Mouse (Mus musculus) G1E-ER4 (cell line): ENCODE measurements around the gene Lgals1. TPM values are rescaled to one million over a fixed set of nuclear protein-coding genes. Genes with fewer than 3 reads are reported as not detected.

Source experiments
- GATA1 ChIP-seq: IDR thresholded peaks from one replicate; pipeline ENCODE4 v1.8.0; 2012; ENCODE audit warnings: low read length, inconsistent platforms
- polyA plus RNA-seq: library from polyadenylated mRNA; stranded (reverse); fragments of >175 nt; gene quantifications from 2 replicates; pipeline ENCODE4 v1.2.3, GENCODE M21; 2012

Lgals1 gene
- polyA plus RNA-seq, result 423 and 1,303 TPM in 2 replicates

DNA sequence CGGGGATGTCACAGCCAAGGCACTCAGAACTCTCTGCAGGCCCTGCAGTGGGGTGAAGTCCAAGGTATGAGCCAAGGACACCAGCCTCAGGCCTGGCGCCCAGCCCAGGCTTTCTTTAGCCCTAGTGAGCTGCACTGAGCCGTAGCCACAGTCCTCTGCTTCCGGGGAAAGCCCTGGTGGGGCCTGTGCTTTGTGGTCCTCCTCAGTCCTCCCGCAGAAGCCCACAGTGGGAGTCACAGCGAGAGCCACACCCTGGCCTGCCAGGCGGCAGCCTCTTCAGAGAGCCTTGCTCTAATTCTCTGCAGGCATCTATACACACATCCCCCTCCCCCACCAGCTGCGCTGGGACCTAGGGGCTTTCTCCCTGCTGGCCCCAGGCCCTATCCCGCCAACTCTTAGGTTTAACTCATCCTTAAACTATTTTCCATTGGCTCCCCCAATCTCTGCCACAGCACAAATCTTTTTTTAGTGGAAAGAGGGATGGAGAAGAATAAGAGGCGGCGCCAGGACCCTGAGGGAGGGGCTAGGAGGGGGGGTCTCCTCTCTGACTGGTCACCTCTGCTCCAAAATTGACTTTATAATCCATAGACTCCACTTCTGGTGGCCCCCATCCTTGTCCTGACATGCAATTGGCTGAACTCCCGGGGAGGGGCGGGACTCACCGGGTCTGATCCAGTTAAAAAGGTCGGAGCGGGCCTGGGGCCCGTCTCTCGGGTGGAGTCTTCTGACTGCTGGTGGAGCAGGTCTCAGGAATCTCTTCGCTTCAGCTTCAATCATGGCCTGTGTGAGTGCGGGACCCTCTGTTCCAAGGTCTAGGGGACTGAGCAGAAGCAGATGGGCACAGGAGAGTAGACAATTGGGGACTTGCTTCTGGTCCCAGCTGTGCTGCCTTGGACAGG lies at the start of gene Lgals1:
Gene Lgals1 (plus strand): TSS at position 705 of the 899 bp plus-strand sequence.
- no peak for TF ChIP-seq GATA1

DNA sequence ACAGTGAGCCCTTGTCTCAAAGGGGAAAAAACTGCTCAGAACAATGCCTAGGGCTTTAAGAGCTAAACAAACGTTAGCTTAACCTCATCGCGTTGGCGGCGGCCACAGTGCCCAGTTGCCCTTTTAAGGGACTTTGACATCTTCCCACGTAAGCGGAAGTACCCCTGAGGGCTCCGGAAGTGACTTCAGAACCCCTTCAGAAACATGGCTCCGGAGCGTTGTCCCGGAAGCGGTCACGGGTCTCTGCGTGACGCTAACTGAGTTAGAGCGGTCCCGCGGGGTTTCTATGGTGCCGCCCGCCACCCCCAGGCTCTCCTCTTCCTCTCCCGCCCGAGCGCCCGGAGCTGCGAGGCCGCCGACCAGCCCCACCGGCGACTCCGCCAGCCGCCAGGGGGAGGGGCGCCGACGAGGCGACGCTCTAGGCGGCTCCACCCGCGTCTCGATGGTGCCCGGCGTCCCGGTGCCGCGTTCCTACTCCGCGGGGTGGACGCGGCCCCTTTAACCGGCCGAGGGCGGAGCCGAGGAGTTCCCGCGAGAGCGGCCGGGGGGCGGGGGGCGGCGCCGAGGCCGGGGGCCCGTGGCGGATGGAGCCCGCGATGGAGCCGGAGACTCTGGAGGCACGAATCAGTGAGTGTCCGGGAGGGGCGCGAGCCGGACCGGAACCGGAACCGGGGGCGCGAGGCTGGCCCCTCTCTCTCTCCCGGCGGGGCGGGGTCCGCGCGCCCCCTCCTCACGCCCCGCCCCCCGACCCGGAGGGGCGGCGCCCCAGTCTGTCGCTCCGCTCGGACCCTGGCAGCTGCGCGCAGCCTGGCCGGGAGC lies 49.3 kb upstream of the Lgals1 start, which contains the start of gene Gga1:
Gene Gga1 (plus strand): TSS at position 200 of the 819 bp plus-strand sequence.
- TF ChIP-seq GATA1, result no peak

DNA sequence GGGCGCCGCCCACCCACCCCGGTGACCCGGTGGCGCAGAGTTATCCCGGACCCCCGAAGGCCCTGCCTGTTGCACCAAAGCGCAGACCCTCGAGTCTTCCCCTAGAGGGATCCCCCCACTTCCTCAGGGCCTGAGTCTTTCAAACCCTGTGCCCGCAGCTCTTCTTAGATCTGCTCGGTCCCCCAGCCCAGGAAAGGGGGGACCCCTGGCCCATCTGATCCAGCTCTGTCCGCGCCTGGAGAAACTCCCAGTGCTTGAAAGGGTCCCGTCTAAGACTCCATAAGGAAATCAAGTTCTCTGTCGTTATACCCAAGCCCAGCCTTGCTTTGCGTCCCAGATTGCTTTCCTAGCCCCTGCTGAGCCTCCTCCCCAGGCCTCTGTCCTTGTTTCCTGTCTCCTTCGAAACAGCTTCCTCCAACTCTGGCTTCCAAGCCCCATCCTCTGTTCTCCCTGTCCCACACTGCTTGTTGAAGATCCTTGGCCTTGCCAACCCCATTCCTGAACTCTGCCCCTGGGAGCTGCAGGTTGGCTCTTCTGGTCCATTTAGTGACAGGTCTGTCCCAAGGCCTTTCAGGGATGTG lies 48.6 kb upstream of the Lgals1 start:
- no peak for TF ChIP-seq GATA1

DNA sequence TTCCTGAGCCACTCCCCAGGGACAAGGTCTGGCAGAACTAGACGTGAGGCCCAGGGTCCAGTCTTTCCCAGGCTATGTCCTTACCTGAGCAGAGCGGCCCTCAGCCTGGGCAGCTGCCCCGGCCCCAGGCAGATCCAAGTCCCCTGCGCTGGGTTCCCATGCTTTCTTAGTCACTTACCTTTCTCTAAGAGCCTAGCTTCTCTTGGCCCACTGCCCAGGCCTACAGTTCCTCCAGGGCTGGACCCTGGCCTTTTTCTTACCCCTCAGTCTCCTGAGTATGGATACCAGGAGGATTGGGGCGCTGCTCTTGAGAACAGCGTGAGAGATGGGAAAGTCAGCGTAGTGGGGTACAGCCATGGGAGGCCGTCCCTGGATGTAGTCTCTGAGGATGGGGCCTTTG lies 46.1 kb upstream of the Lgals1 start:
- TF ChIP-seq GATA1, result no peak

DNA sequence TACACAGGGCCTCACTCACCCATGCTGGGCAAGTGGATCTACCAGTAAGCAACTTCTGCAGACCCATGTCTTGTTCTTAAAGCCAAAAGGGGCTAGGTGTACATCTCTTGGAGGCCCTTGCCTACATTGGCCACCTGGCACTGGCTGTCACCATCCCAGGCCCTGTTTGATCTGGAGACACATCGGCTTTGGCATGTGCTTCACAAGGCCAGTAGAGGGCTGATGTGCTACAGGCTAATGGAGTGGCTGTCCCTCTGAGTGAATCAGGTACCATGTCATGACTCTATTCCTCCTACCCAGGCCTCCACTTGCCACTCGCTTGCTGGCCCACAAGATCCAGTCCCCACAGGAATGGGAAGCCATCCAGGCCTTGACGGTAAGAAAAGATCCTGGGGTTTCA lies 44.7 kb upstream of the Lgals1 start:
- no peak for TF ChIP-seq GATA1

DNA sequence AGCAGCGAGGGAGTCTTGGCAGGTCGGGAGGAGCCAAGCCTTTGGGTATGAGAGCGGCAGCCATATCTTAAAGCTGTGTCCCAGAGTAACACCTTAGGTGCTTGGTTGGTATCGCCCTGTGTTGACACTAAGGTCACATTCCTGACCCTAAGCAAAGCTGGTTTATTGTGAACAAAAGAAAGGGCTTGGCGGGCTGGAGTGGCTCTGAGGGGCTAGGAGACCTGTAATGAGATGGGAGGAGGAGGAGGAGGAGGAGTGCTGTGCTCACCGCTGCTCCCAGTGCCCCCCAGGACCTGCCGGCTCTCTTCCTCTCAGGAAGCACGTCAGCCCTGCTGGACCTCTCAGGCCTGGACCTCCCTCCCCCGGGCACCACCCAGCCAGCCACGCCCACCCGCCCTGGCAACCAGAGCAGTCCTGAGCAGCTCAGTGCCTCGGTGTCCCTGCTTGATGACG lies 37.1 kb upstream of the Lgals1 start:
- no peak for TF ChIP-seq GATA1

DNA sequence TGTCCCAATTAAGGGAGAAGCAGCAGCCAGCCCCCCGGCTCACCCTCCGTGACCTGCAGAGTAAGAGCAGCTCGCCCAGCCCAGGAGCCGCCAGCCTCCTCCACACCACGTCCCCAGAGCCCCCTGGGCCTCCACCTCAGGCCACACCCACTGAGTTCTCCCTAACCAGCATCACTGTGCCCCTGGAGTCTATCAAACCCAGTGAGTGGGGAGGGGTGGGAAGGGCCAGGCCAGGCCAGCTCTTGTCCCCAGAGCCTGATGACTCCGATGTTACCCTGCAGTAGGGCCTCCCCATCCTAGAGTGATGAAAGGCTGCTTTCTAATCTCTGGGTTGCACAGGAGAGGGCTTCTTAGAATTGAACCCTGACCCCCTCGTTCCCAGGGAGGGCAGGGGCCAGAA lies 34.1 kb upstream of the Lgals1 start:
- no peak for TF ChIP-seq GATA1

DNA sequence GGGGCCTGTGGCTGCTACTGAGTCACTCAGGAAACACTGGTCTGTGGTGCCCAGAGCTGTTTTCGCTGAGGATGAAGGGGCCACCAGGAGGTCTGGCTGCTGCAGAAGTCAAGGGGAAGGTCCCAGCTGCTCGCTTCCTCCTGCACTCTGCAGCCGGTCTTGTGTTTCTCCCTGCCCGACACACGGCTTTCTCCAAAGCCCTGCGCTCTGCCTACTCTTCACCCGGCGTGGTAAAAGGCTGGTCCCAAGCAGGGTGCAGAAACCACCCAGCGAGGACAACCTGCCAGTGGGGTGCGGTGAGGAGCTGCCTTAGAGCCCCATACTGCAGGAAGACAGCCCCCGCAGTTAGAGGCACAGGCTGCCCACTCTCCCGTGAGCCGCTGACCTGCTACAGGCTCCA lies 31.8 kb upstream of the Lgals1 start:
- TF ChIP-seq GATA1, result no peak

DNA sequence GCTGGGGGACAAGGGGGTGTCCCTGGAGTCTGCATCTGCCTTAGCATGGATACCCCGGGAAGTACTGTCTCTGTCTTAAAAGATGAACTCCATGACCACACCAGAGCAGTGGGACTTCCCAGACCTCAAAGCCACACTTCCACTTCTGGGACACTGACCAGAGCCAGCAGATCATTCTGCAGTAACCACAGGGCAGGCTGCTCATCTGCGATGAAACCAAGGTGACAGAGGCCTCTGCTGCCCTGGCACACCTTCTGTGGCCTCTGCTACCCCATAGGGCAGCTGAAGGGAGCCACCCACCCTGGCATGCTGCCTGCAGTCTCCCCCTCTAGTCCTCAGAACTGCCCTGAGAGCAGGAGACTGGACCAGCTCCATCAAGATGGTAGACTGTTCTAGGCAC lies 30.8 kb upstream of the Lgals1 start:
- TF ChIP-seq GATA1, result no peak

DNA sequence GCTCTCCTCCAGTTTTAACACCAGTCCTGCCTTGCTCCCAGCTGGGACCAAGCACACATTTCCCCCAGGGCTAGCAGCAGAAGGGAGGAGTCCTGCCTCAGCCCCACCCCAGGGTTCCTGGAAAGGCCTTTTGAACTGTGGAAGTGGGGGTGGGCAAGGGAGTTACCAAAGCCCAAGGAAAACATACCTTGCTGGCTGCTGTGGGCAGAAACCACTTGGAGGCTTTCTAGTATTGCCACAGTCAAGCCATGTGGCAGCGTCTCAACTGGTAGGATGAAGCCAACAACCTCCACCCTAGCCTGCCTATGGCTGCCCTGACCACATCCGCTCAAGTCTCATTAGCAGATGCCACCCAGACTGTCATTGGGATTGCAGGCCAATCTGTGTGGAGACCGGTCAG lies 30.4 kb upstream of the Lgals1 start:
- TF ChIP-seq GATA1, result no peak

DNA sequence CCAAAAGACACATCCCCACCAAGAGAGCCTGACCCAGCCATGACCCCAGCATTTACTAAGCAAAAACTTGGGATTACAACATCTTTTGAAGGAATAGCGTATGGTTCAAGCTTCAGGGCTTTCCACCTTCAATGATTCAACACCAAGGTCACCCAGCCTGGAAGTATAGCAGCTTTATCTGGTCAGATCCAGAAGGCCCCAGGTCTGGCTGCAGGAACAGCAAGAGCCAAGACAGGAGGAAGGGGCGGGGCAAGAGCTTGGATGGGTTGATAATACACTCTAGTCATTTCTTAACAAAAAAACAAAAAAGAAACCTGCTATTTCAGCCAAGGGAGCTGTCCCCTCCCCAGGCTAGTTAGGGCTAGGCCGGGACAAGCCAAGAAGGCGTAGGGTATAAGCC lies 29.0 kb upstream of the Lgals1 start:
- TF ChIP-seq GATA1, result no peak

DNA sequence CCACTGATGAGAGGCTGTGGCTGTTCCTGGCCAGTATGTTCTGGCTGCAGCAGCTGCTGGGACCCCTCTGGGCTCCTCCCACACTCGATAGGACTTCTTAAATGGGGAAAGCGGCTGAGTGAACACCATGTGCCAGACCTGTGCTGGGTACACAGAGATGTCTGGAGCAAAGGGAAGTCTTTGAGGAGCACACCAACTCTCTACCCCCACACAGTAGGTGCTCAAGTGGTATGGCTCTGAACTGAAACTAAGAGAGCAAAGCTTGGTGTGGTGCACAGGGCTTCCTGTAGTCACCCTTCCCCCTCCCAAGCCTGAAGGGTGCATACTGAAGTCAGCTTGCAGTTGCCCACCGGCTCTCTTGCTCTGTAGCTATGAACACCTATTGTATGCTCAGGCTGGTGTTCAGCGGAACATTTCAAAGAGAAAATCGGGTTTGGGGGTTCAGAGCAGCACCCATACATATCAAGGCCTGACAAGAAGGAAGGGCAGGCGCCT lies 28.0 kb upstream of the Lgals1 start:
- TF ChIP-seq GATA1, result no peak

DNA sequence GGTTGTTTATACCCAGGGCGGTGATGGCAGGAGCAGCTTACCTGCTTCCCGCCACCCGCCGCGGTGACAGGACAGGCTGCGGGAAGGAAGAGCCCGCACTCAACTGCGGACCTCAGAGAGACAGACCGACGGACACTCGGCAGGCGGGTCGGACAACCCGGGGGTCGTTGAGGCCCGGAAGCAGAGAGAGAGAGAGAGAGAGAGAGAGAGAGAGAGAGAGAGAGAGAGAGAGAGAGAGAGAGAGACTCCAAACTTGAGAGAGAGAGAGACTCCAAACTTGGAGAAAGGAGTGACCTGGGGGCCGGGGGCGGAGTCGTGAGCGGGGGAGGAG lies 27.2 kb upstream of the Lgals1 start, which contains the start of gene Gm49510:
Gene Gm49510 (plus strand): TSS at position 259 of the 331 bp plus-strand sequence.
- no peak for TF ChIP-seq GATA1

DNA sequence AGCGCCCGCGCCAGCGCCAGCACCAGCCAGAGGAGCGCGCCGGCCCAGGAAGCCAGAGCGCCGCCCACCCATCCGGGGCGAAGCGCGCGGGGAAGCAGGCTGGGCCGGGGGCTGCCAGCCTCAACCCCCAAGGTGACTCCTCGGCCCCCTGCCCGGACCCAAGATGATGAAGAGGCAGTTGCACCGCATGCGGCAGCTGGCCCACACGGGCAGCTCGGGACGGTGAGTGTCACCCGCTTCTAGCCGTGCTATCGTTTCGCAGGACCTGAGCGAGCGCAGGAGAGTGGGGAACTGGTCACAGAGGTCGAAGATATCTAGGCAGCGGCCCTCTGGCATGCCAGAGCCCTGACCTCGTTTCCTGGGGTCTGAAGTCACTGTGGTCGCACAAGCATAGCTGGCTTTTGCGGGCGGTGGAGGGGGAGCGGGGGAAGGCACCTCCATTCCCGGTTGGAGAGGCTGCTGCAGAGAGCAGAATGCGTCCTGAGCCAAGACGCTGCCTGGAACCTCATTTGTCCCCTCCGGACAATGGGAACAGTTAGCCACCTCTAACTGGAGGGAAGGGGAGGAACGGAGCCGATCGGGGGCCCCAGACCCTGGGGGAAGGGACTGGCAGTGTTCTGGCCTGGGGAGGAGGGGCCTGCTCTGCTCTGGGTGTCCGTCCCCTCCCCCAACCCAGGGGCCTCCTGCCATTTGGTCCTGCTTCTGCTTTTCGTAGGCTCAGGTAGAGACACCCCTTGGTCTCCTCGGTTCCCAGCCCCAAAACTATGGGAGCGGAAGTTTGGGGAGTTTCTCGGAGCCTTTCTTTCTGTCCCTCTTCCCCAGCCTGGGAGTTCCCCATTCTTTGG lies 26.6 kb upstream of the Lgals1 start, which contains the start of gene Sh3bp1:
Gene Sh3bp1 (plus strand): TSS at position 29 of the 845 bp plus-strand sequence.
- no peak for TF ChIP-seq GATA1

DNA sequence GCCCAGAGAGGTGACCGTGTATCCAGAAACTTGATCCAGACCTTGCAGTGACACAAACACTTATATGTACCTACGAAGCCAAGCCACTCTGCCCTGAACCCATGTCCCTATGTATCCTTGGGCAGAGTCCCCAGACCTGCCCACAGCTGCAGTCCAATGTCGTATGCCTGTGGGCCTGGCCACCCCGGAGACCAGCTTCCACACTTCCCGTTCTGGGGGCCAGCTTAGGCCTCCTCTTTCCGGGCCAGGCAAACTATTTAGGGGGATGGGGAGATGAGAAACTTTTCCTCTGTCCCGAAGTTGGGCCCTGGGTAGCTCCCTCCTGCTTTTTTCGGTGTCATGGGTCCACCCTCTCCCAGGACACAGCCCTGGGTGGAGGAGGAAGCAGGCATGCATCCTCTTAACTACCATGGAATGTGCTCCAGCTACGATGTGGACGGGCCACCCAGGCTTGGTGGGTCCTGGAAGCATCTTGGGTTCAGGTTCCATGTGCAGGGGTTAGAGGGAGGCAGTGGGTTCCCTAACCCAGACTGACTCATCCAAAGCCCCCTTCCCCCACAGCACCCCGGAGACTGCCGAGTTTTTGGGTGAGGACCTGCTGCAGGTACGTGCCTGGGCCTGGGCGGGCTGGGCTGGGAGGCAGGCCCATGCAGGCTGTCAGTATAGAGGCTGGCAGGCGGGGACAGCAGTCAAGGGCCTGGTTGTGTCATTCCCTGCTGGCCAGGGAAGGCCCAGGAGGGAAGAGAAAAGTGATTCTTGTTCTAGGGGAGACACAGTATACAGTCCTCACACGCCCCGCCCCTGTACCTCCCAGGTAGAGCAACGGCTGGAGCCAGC lies 25.7 kb upstream of the Lgals1 start:
- TF ChIP-seq GATA1, result no peak
